Mouse (Mus musculus) olfactory bulb, adult 2 months (tissue): ENCODE measurements around the gene Fat3.

ENCODE experiments used
- CTCF ChIP-seq: fragments of 200-500 bp; IDR thresholded peaks from 2 replicates; pipeline ENCODE4 v1.5.1; 2012; ENCODE audit warnings: low read depth, mild to moderate bottlenecking, low read length, moderate library complexity; ENCODE audit not compliant: insufficient read depth
- POLR2A ChIP-seq: fragments of 200-500 bp; IDR thresholded peaks from 2 replicates; pipeline ENCODE4 v1.6.1; 2012; ENCODE audit warnings: mild to moderate bottlenecking, low read depth, low read length, moderate library complexity; ENCODE audit not compliant: insufficient read depth

- TF ChIP-seq CTCF = no peak
- no peak for TF ChIP-seq POLR2A
These were observed 288.5 kb downstream of the Fat3 start for GRCm38 (mm10) chr9:16212628-16213027.
